Mouse (Mus musculus) C2C12 (cell line): ENCODE measurements around the gene Fbxl17.

Experiments
- CTCF ChIP-seq: IDR thresholded peaks from one replicate; pipeline ENCODE4 v1.5.1; 2011; ENCODE audit not compliant: control insufficient read depth, insufficient read depth, insufficient read length
- MYOG ChIP-seq: IDR thresholded peaks from one replicate; pipeline ENCODE4 v1.6.1; 2011; ENCODE audit not compliant: control insufficient read depth, insufficient read length; ENCODE audit errors: extremely low read depth

DNA sequence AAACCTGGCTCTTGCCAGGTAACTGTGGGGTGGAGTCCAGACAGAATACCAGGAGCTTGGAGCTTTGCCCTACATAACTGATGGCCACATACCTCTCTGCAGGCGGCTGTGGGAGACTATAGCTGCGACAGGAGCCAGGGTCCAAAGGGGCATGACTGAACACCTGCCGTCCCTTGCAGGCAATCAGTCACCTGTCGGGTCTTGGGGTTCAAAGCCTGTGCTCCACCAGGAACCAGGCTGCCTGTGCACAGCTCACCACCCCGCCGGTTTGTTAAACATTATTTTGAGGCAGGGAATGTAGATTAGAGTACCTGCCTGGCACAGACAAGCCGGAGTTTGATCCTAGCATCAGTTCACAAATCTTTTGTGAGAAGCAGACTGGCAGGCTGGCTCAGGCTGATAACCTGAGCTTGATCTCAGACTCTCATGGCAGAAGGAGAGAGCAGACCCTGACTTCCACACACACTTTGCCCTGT lies 253.6 kb downstream of the Fbxl17 start:
- TF ChIP-seq MYOG: no peak
- no peak for TF ChIP-seq CTCF
